Mouse (Mus musculus) stomach, postnatal 0 days (tissue): ENCODE measurements around the gene Olfr112. TPM values are rescaled to one million over a fixed set of nuclear protein-coding genes. Genes with fewer than 3 reads are reported as not detected.
"Not testable (repeated sequence)": the region's sequence is repeated elsewhere in the genome, so short reads cannot be mapped to it uniquely, and the experiment has no call there.

ENCODE experiments used
- ATAC-seq: fragments of 200-750 bp; cut with Nextera tagmentation; 2 replicates; pipeline ENCODE4 v1.8.0; 2017; ENCODE audit not compliant: low FRiP score, low TSS enrichment
- DNase-seq: peaks from one replicate; pipeline ENCODE4 v3.0.0-alpha.2; 2016; ENCODE audit warnings: low spot score
- H3K27ac ChIP-seq: fragments of 300-500 bp; sonication (generic); replicated peaks from 2 replicates; pipeline ENCODE4 v1.5.1; 2014; ENCODE audit warnings: mild to moderate bottlenecking, control low read depth
- H3K27me3 ChIP-seq: fragments of 300-500 bp; sonication (generic); 2 replicates; pipeline ENCODE4 v1.6.1; 2014; ENCODE audit warnings: low read length; ENCODE audit not compliant: control insufficient read depth, insufficient read depth
- H3K36me3 ChIP-seq: fragments of 300-500 bp; sonication (generic); 2 replicates; pipeline ENCODE4 v1.6.1; 2014; ENCODE audit warnings: low read length, mixed read lengths; ENCODE audit not compliant: control insufficient read depth, insufficient read depth
- H3K4me1 ChIP-seq: fragments of 300-500 bp; sonication (generic); replicated peaks from 2 replicates; pipeline ENCODE4 v1.6.1; 2014; ENCODE audit warnings: antibody characterized with exemption; ENCODE audit not compliant: control insufficient read depth, insufficient read depth
- H3K4me2 ChIP-seq: fragments of 300-500 bp; sonication (generic); replicated peaks from 2 replicates; pipeline ENCODE4 v1.6.1; 2014; ENCODE audit warnings: low read depth, mild to moderate bottlenecking, control low read depth, moderate library complexity
- H3K4me3 ChIP-seq: fragments of 300-500 bp; sonication (generic); 2 replicates; pipeline ENCODE4 v1.5.1; 2014; ENCODE audit warnings: low read depth, low read length, control low read depth
- H3K9ac ChIP-seq: fragments of 300-500 bp; sonication (generic); 2 replicates; pipeline ENCODE4 v1.6.1; 2014; ENCODE audit warnings: mild to moderate bottlenecking, low read length, control low read depth, mixed read lengths
- H3K9me3 ChIP-seq: fragments of 300-500 bp; sonication (generic); 2 replicates; pipeline ENCODE4 v1.6.1; 2016; ENCODE audit warnings: low read length; ENCODE audit not compliant: control insufficient read depth
- CTCF ChIP-seq: IDR thresholded peaks from 2 replicates; pipeline ENCODE4 v1.5.1; 2016; ENCODE audit warnings: antibody characterized with exemption, low read depth, mild to moderate bottlenecking, moderate library complexity
- EP300 ChIP-seq: optimal IDR thresholded peaks from 2 replicates; pipeline ENCODE3; 2016; ENCODE audit warnings: antibody characterized with exemption
- WGBS: fragments of 180-500 bp; shearing (Covaris S2); extraction: QIAGEN DNeasy Blood & Tissue Kit; methylation state at CpG from one replicate; pipeline ENCODE4 v1.1.7; 2014; 5-methylcytosine and 5-hydroxymethylcytosine counted together
- polyA plus RNA-seq: library from polyadenylated mRNA; unstranded; fragments of >200 nt; fragmentation: Nextera tagmentation; extraction: Ambion mirVana; gene quantifications from 2 replicates; pipeline ENCODE4 v1.2.1, GENCODE M21; 2015

Gene Olfr112
- polyA plus RNA-seq, 1 experiment from 2014 or later = not detected

DNA sequence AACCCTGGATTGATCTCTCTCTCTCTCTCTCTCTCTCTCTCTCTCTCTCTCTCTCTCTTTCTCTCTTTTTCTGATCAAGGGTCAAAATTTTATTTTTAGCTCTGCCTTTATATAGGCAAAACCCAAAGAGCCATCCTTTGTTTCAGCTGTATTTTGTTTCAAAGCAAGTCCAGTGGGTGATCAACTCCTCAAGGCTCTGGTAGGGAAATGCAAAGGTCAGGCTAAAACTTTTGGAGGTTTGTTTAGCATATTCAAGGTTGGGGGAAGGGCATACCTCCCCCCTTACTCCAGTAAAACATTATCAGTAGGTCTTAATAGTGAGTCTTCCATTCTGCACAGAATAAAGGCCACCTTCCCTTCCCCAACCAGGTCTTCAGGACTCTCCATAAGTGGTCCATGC lies 34.1 kb downstream of the Olfr112 start:
- ATAC-seq = no peak
- no peak for DNase-seq
- Histone ChIP-seq H3K4me1 (no peaks in the 10 kb centered on the region), H3K9ac (no peak overlapping the region), H3K4me3 (no peak overlapping the region), H3K27me3 (no peaks in the 10 kb centered on the region), H3K36me3 (no peaks in the 10 kb centered on the region), H3K27ac (no peak overlapping the region), H3K9me3 (no peaks in the 10 kb centered on the region), H3K4me2 (no peak overlapping the region)
- no peak for TF ChIP-seq EP300
- TF ChIP-seq CTCF = no peak

GRCm38 (mm10) chr17:37525427-37525826 lies 43.8 kb downstream of the Olfr112 start:
- H3K4me1 ChIP-seq, DNase-seq, H3K9me3 ChIP-seq, H3K4me2 ChIP-seq, H3K4me3 ChIP-seq, H3K27me3 ChIP-seq, ATAC-seq, H3K27ac ChIP-seq, H3K36me3 ChIP-seq, H3K9ac ChIP-seq: not testable (repeated sequence)
- 85% methylated on average over 1 of the region's 1 CpGs for WGBS

- H3K9me3 ChIP-seq, H3K27me3 ChIP-seq, H3K27ac ChIP-seq, DNase-seq, H3K9ac ChIP-seq, ATAC-seq, H3K4me2 ChIP-seq, H3K36me3 ChIP-seq, H3K4me1 ChIP-seq, H3K4me3 ChIP-seq: not testable (repeated sequence)
Measured at GRCm38 (mm10) chr17:37524612-37525011, 44.6 kb downstream of the Olfr112 start.

Other genes starting within 250 kb of the Olfr112 start
- not detected in 2 replicates for gene Olfr103, start 229.8 kb downstream of the Olfr112 start, polyA plus RNA-seq
- not detected in 2 replicates for gene Olfr104-ps, start 209.9 kb downstream of the Olfr112 start, polyA plus RNA-seq
- not detected in 2 replicates for gene Olfr105-ps, start 190.4 kb downstream of the Olfr112 start, polyA plus RNA-seq
- not detected in 2 replicates for gene Olfr106-ps, start 179.1 kb downstream of the Olfr112 start, polyA plus RNA-seq
- not detected in 2 replicates for gene Olfr107, start 170.2 kb downstream of the Olfr112 start, polyA plus RNA-seq
- not detected in 2 replicates for gene Olfr108, start 124.0 kb downstream of the Olfr112 start, polyA plus RNA-seq
- 0.02 TPM in 1 of 2 replicates, not detected in the other for gene Olfr109, start 110.5 kb downstream of the Olfr112 start, polyA plus RNA-seq
- not detected in 2 replicates for gene H2-M2, start 85.9 kb downstream of the Olfr112 start, polyA plus RNA-seq
- gene Olfr110, start 77.0 kb downstream of the Olfr112 start, polyA plus RNA-seq = not detected in 2 replicates
- gene Olfr111, start 61.4 kb downstream of the Olfr112 start, polyA plus RNA-seq = not detected in 2 replicates
- gene Olfr113, start 8.2 kb upstream of the Olfr112 start, polyA plus RNA-seq = not detected in 2 replicates
- not detected in 2 replicates for gene Olfr114, start 23.3 kb upstream of the Olfr112 start, polyA plus RNA-seq
- gene Olfr115, start 57.7 kb upstream of the Olfr112 start, polyA plus RNA-seq = not detected in 2 replicates
- not detected in 2 replicates for gene Olfr116, start 57.7 kb upstream of the Olfr112 start, polyA plus RNA-seq
- not detected in 2 replicates for gene Olfr117, start 94.3 kb upstream of the Olfr112 start, polyA plus RNA-seq
- not detected in 2 replicates for gene Olfr118, start 97.5 kb upstream of the Olfr112 start, polyA plus RNA-seq
- not detected in 2 replicates for gene Olfr119, start 127.1 kb upstream of the Olfr112 start, polyA plus RNA-seq
- not detected in 2 replicates for gene Olfr120, start 152.4 kb upstream of the Olfr112 start, polyA plus RNA-seq
- gene Olfr121, start 179.4 kb upstream of the Olfr112 start, polyA plus RNA-seq = not detected in 2 replicates
- gene Olfr122, start 199.2 kb upstream of the Olfr112 start, polyA plus RNA-seq = not detected in 2 replicates
- not detected in 2 replicates for gene Olfr123, start 224.1 kb upstream of the Olfr112 start, polyA plus RNA-seq
- gene Olfr124, start 230.4 kb upstream of the Olfr112 start, polyA plus RNA-seq = not detected in 2 replicates